Mouse (Mus musculus): Measurements from ENCODE around the gene Mid1.
"Not testable (repeated sequence)": the region's sequence is repeated elsewhere in the genome, so short reads cannot be mapped to it uniquely, and the experiment has no call there.

Mid1 gene

DNA sequence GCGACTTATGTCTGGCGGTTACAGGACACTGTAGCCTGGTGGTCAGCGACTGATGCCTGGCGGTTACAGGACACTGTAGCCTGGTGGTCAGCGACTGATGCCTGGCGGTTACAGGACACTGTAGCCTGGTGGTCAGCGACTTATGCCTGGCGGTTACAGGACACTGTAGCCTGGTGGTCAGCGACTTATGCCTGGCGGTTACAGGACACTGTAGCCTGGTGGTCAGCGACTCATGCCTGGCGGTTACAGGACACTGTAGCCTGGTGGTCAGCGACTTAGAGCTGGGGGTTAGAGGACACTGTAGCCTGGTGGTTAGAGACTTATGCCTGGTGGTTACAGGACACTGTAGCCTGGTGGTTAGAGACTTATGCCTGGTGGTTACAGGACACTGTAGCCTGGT is 328.4 kb downstream of the Mid1 start:
- not testable (repeated sequence) for DNase-seq (ENCODE audit: low read depth, low spot score)

DNA sequence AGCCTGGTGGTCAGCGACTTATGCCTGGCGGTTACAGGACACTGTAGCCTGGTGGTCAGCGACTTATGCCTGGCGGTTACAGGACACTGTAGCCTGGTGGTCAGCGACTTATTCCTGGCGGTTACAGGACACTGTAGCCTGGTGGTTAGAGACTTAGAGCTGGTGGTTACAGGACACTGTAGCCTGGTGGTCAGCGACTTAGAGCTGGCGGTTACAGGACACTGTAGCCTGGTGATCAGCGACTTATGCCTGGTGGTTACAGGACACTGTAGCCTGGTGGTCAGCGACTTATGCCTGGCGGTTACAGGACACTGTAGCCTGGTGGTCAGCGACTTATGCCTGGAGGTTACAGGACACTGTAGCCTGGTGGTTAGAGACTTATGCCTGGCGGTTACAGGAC is 329.0 kb downstream of the Mid1 start:
- DNase-seq (ENCODE audit: low read depth, low spot score) = not testable (repeated sequence)

DNA sequence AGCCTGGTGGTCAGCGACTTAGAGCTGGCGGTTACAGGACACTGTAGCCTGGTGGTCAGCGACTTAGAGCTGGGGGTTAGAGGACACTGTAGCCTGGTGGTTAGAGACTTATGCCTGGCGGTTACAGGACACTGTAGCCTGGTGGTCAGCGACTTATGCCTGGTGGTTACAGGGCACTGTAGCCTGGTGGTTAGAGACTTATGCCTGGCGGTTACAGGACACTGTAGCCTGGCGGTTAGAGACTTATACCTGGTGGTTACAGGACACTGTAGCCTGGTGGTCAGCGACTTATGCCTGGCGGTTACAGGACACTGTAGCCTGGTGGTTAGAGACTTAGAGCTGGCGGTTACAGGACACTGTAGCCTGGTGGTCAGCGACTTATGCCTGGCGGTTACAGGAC is 330.9 kb downstream of the Mid1 start:
- not testable (repeated sequence) for DNase-seq (ENCODE audit: low read depth, low spot score)

DNA sequence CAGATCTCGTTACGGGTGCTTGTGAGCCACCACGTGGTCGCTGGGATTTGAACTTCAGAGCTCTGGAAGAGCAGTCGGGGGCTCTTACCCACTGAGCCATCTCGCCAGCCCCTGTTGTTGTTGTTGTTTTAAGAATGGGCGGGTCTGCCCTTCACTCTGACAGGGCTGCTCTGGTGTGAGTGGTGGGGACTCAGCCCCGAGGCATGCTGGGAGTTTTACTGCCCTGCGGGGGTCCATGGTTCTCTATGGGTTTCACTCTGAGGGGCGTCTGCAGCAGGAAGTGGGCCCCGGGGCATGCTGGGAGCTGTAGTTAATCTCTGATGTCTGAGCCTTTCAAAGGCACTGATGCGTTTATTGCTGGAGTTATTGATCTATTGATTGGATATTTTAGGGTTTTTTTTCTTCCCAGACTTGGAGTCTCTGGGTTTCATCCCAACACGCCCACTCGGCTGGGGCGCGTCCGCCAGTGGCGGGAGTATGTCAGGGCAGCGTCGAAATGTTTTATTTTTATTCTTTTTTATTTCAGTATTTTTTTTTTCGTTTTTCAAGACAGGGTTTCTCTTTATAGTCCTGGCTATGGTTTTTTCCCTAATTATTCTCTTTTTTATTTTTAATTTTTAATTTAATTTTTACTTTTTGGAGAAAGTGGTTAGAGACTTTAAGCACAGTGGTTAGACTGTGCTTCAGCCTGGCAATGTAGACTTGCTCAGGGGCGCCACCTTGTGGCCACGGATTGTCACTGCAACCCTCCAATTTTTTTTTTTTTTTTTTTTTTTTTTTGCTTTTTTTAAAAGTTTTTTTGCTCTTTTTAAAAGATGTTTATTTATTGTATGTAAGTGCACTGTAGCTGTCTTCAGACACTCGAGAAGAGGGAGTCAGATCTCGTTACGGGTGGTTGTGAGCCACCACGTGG is 332.6 kb downstream of the Mid1 start:
- not testable (repeated sequence) for DNase-seq (ENCODE audit: low read depth, low spot score)

DNA sequence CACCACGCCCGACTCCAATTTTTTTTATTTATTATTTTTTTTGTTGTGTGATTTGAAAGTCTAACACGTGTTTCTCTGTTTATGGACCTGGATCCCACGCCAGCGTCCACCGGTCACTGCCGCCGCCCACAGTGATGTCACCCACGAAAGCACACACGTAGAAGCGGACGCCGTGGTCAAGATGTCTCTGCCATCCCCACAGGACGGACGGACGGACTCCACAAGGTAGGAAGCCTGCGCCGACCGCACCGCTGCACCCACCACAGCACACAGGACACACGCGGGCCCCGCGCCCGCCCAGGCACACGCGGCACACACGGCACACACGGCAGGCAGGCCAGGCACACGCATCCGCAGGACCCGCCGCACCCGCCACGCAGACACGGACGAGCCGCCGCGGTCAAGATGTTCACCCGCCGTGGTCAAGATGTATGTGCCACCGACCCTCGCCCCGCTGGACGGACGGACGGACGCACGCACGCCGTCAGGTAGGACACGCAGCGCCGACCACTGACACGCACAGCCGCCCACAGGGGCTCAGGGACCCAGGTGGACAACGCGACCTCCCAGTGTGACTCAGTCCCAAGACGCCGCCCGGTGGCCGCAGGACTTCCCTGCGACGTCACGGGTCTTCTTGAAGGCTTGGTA is 333.7 kb downstream of the Mid1 start:
- DNase-seq (ENCODE audit: low read depth, low spot score) = not testable (repeated sequence)

DNA sequence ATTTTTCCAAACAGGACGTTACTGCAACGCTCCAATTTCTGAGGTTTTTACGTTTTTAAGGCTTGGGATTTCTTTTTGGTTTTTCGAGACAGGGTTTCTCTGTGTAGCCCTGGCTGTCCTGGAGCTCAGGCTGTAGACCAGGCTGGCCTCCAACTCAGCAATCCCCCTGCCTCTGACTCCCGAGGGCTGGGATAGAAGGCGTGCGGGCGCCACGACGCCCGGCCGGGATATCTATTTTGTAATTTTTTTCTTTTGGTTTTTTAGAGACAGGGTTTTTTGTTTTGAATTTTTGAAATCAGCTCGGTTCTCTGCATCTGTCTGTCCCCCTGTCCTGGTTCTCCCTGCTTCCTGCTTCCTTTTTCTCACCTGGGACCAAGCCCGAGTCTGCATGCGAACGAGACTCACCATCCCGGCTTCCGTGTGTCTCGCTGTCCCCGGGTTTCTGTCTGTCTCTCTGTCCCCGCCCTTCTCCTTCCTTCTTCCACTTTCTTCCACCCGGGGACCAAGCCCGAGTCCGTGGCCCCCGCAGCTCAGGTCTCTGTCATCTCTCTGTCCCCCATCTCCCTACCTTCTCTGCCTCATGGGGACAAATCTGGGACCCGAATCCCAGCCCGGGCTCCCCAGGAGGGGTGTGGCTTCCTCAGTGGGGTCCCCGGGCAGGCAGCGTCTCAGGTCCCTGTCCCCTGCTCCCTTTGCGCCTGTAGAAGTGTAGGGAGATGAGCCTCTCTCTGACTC is 334.4 kb downstream of the Mid1 start:
- DNase-seq (ENCODE audit: low read depth, low spot score) = not testable (repeated sequence)

DNA sequence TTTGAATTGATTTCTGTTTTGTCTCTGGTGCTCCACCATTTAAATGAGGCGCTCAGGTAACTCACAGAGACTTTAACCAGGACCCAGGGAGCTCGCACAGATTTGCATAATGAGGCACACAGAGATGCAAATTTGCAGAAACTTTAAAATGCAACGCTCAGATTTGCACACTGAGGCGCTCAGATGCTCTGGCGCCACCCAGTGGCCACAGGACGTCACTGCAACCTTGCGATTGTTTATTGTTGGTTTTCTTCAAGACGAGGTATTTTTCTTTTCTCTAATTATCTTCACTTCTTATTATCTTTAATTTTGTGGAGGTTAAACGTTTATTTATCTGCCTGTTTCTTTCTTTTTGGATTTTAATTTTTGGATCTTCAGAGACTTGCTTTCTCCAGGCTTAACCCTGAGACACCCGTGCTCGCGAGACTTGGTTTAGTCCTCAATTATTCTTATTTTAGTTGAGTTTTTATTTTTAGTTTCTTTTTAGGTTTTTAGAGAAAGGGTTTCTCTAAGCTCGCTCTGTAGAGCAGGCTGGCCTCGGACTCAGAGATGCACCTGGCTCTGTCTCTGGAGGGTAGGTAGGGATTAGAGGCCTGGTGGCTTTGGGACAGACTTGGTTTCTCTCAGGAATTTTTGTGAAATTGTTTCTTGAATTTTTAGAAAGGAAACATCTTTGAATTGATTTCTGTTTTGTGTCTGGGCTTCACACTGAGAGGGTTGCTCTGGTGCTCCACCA is 335.1 kb downstream of the Mid1 start:
- not testable (repeated sequence) for DNase-seq (ENCODE audit: low read depth, low spot score)

DNA sequence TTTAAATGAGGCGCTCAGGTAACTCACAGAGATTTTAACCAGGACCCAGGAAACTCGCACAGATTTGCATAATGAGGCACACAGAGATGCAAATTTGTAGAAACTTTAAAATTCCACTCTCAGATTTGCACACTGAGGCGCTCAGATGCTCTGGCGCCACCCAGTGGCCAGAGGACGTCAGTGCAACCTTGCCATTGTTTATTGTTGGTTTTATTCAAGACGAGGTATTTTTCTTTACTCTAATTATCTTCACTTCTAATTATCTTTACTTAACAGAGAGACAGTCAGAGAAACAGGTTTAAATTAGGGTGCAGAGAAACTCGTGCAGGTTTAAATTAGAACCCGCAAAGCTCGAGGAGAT is 335.7 kb downstream of the Mid1 start:
- not testable (repeated sequence) for DNase-seq (ENCODE audit: low read depth, low spot score)

DNA sequence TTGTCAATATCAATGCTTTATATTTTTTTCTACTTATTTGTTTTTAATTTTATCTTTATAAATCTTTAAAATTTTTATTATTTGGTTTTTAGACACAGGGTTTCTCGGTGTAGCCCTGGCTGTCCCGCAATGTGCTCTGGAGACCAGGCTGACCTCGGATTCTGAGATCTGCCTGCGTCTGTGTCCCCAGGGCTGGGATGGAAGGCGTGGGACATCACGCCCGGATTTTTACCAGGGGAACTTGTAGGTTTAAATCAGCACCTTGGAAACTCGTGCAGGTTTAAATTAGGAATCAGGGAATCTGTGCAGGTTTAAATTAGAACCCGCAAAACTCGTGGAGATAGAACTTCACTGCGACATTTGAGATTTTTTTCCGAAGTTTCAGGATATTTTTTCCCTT is 336.2 kb downstream of the Mid1 start:
- not testable (repeated sequence) for DNase-seq (ENCODE audit: low read depth, low spot score)

DNA sequence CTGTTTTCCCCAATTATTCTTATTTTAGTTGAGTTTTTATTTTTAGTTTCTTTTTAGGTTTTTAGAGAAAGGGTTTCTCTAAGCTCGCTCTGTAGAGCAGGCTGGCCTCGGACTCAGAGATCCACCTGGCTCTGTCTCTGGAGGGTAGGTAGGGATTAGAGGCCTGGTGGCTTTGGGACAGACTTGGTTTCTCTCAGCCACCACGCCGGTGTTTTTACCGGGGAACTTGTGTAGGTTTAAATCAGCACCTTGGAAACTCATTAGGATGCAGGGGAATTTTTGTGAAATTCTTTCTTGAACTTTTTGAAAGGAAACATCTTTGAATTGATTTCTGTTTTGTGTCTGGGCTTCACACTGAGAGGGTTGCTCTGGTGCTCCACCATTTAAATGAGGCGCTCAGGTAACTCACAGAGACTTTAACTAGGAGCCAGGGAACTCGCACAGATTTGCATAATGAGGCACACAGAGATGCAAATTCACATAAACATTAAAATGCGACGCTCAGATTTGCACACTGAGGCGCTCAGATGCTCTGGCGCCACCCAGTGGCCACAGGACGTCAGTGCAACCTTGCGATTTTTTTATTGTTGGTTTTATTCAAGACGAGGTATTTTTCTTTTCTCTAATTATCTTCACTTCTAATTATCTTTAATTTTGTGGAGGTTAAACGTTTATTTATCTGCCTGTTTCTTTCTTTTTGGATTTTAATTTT is 336.9 kb downstream of the Mid1 start:
- DNase-seq (ENCODE audit: low read depth, low spot score) = not testable (repeated sequence)

Measured in c-Kit-negative CD71-positive TER-119-positive erythroid progenitor cells, embryonic 14.5 days (primary cell).